Mouse (Mus musculus) lung, postnatal 25 days (tissue): ENCODE measurements around the gene Kcnq1.

Experiments used
- DNase-seq: peaks from one replicate; pipeline ENCODE4 v3.0.0; 2022; ENCODE audit warnings: low spot score

Kcnq1 gene

GRCm38 (mm10) chr7:143313572-143314319, 207.6 kb downstream of the Kcnq1 start:
- peak; percentile 89 for DNase-seq

GRCm38 (mm10) chr7:143318512-143318911, 212.3 kb downstream of the Kcnq1 start:
- no peak for DNase-seq

- DNase-seq, result no peak
Measured at GRCm38 (mm10) chr7:143320367-143320766, 214.2 kb downstream of the Kcnq1 start.

GRCm38 (mm10) chr7:143325051-143325450, 218.9 kb downstream of the Kcnq1 start:
- DNase-seq, result no peak

GRCm38 (mm10) chr7:143328185-143328915, 222.2 kb downstream of the Kcnq1 start:
- no peak for DNase-seq

- DNase-seq, result no peak
Measured at GRCm38 (mm10) chr7:143329110-143329810, 223.1 kb downstream of the Kcnq1 start.

GRCm38 (mm10) chr7:143333040-143333439, 226.9 kb downstream of the Kcnq1 start:
- DNase-seq, result peak; percentile 5

GRCm38 (mm10) chr7:143333604-143334003, 227.4 kb downstream of the Kcnq1 start:
- DNase-seq, result no peak

GRCm38 (mm10) chr7:143338690-143339089, 232.5 kb downstream of the Kcnq1 start:
- DNase-seq, result no peak

GRCm38 (mm10) chr7:143340601-143341281, 234.6 kb downstream of the Kcnq1 start:
- no peak for DNase-seq

GRCm38 (mm10) chr7:143341301-143341980, 235.3 kb downstream of the Kcnq1 start:
- no peak for DNase-seq

- no peak for DNase-seq
Measured at GRCm38 (mm10) chr7:143343781-143344306, 237.7 kb downstream of the Kcnq1 start.

GRCm38 (mm10) chr7:143349287-143349686, 243.1 kb downstream of the Kcnq1 start:
- no peak for DNase-seq

GRCm38 (mm10) chr7:143349848-143350247, 243.7 kb downstream of the Kcnq1 start:
- no peak for DNase-seq

GRCm38 (mm10) chr7:143355831-143356230, 249.7 kb downstream of the Kcnq1 start:
- no peak for DNase-seq

- DNase-seq, result peak; percentile 49
Measured at GRCm38 (mm10) chr7:143357109-143357508, 250.9 kb downstream of the Kcnq1 start.

GRCm38 (mm10) chr7:143357831-143358230, 251.7 kb downstream of the Kcnq1 start:
- DNase-seq, result no peak

- DNase-seq, result no peak
Measured at GRCm38 (mm10) chr7:143359762-143360161, 253.6 kb downstream of the Kcnq1 start.

- peak; percentile 26 for DNase-seq
Measured at GRCm38 (mm10) chr7:143360776-143361175, 254.6 kb downstream of the Kcnq1 start.

GRCm38 (mm10) chr7:143364092-143364832, 258.1 kb downstream of the Kcnq1 start:
- DNase-seq, result no peak
